Mouse (Mus musculus): ENCODE measurements around the gene Wdr74. TPM values are rescaled to one million over a fixed set of nuclear protein-coding genes. Genes with fewer than 3 reads are reported as not detected.

The Wdr74 gene
- polyA plus RNA-seq (2015; fragmentation: Nextera tagmentation; extraction: Ambion mirVana), result 76.3 and 80.4 TPM in 2 replicates

GRCm38 (mm10) chr19:8735389-8736159 lies at the start of gene Wdr74:
Gene Wdr74 (plus strand): TSS chr19:8735827.

GRCm38 (mm10) chr19:8722907-8723573 lies 12.6 kb upstream of the Wdr74 start, which contains the start of gene Slc3a2:
Gene Slc3a2 (minus strand): TSS chr19:8723369.

GRCm38 (mm10) chr19:8740603-8741002 lies 5.0 kb downstream of the Wdr74 start, which contains the start of gene 1700092M07Rik:
Gene 1700092M07Rik (plus strand): TSS chr19:8740718.

GRCm38 (mm10) chr19:8741243-8741869 lies 5.7 kb downstream of the Wdr74 start, which contains the start of gene Stx5a:
Gene Stx5a (plus strand): TSS chr19:8741413.

GRCm38 (mm10) chr19:8756635-8757387 lies 21.2 kb downstream of the Wdr74 start, which contains the start of gene Nxf1:
Gene Nxf1 (plus strand): TSS chr19:8757073.

GRCm38 (mm10) chr19:8770567-8771270 lies 35.1 kb downstream of the Wdr74 start, which contains the start of gene Tmem223:
Gene Tmem223 (plus strand): TSS chr19:8770996.

GRCm38 (mm10) chr19:8774086-8774835 lies 38.6 kb downstream of the Wdr74 start, which contains the start of gene Tmem179b:
Gene Tmem179b (minus strand): TSS chr19:8774467.

GRCm38 (mm10) chr19:8786008-8786781 lies 50.6 kb downstream of the Wdr74 start, which contains the start of gene Taf6l:
Gene Taf6l (minus strand): TSS chr19:8786417.

Small RNA genes lying within 50 kb of the gene (microRNA-seq; reads per million reads assigned to microRNA genes)
- not detected for gene Mir6992

Other genes starting within 250 kb of the Wdr74 start
- gene Slc22a8, start 144.6 kb upstream of the Wdr74 start, polyA plus RNA-seq (2015; fragmentation: Nextera tagmentation; extraction: Ambion mirVana), result 15.3 and 15.7 TPM in 2 replicates
- gene Slc22a6, start 117.8 kb upstream of the Wdr74 start, polyA plus RNA-seq (2015; fragmentation: Nextera tagmentation; extraction: Ambion mirVana), result 1.7 and 2.9 TPM in 2 replicates
- 0.71 and 0.81 TPM in 2 replicates for gene Chrm1, start 72.0 kb upstream of the Wdr74 start, polyA plus RNA-seq (2015; fragmentation: Nextera tagmentation; extraction: Ambion mirVana)
- gene Slc3a2, start 12.5 kb upstream of the Wdr74 start, polyA plus RNA-seq (2015; fragmentation: Nextera tagmentation; extraction: Ambion mirVana), result 178 and 184 TPM in 2 replicates
- gene 1700092M07Rik, start 4.9 kb downstream of the Wdr74 start, polyA plus RNA-seq (2015; fragmentation: Nextera tagmentation; extraction: Ambion mirVana), result 0.85 and 2.0 TPM in 2 replicates
- gene Stx5a, start 5.6 kb downstream of the Wdr74 start, polyA plus RNA-seq (2015; fragmentation: Nextera tagmentation; extraction: Ambion mirVana), result 86.2 and 95.5 TPM in 2 replicates
- 63.2 and 80.5 TPM in 2 replicates for gene Nxf1, start 21.2 kb downstream of the Wdr74 start, polyA plus RNA-seq (2015; fragmentation: Nextera tagmentation; extraction: Ambion mirVana)
- 257 and 285 TPM in 2 replicates for gene Tmem223, start 35.2 kb downstream of the Wdr74 start, polyA plus RNA-seq (2015; fragmentation: Nextera tagmentation; extraction: Ambion mirVana)
- 31.8 and 35.1 TPM in 2 replicates for gene Tmem179b, start 38.6 kb downstream of the Wdr74 start, polyA plus RNA-seq (2015; fragmentation: Nextera tagmentation; extraction: Ambion mirVana)
- gene Taf6l, start 50.6 kb downstream of the Wdr74 start, polyA plus RNA-seq (2015; fragmentation: Nextera tagmentation; extraction: Ambion mirVana), result 23.3 and 25.3 TPM in 2 replicates
- gene Polr2g, start 62.8 kb downstream of the Wdr74 start, polyA plus RNA-seq (2015; fragmentation: Nextera tagmentation; extraction: Ambion mirVana), result 167 and 188 TPM in 2 replicates
- 5.0 and 5.5 TPM in 2 replicates for gene Zbtb3, start 66.7 kb downstream of the Wdr74 start, polyA plus RNA-seq (2015; fragmentation: Nextera tagmentation; extraction: Ambion mirVana)
- gene Ttc9c, start 83.5 kb downstream of the Wdr74 start, polyA plus RNA-seq (2015; fragmentation: Nextera tagmentation; extraction: Ambion mirVana), result 45.1 and 45.3 TPM in 2 replicates
- gene Hnrnpul2, start 84.2 kb downstream of the Wdr74 start, polyA plus RNA-seq (2015; fragmentation: Nextera tagmentation; extraction: Ambion mirVana), result 6.9 and 7.5 TPM in 2 replicates
- gene AC129217.1, start 93.9 kb downstream of the Wdr74 start, polyA plus RNA-seq (2015; fragmentation: Nextera tagmentation; extraction: Ambion mirVana), result not detected in 2 replicates
- 124 and 129 TPM in 2 replicates for gene Bscl2, start 101.6 kb downstream of the Wdr74 start, polyA plus RNA-seq (2015; fragmentation: Nextera tagmentation; extraction: Ambion mirVana)
- 623 and 651 TPM in 2 replicates for gene Gng3, start 103.4 kb downstream of the Wdr74 start, polyA plus RNA-seq (2015; fragmentation: Nextera tagmentation; extraction: Ambion mirVana)
- gene Lrrn4cl, start 114.9 kb downstream of the Wdr74 start, polyA plus RNA-seq (2015; fragmentation: Nextera tagmentation; extraction: Ambion mirVana), result 1.4 and 2.2 TPM in 2 replicates
- gene Ubxn1, start 135.7 kb downstream of the Wdr74 start, polyA plus RNA-seq (2015; fragmentation: Nextera tagmentation; extraction: Ambion mirVana), result 150 and 155 TPM in 2 replicates
- gene Uqcc3, start 145.1 kb downstream of the Wdr74 start, polyA plus RNA-seq (2015; fragmentation: Nextera tagmentation; extraction: Ambion mirVana), result 70.9 and 75.2 TPM in 2 replicates
- gene Lbhd1, start 147.9 kb downstream of the Wdr74 start, polyA plus RNA-seq (2015; fragmentation: Nextera tagmentation; extraction: Ambion mirVana), result 19.7 and 26.1 TPM in 2 replicates
- not detected in 2 replicates for gene Gm49403, start 148.1 kb downstream of the Wdr74 start, polyA plus RNA-seq (2015; fragmentation: Nextera tagmentation; extraction: Ambion mirVana)
- gene 1810009A15Rik, start 153.0 kb downstream of the Wdr74 start, polyA plus RNA-seq (2015; fragmentation: Nextera tagmentation; extraction: Ambion mirVana), result 43.2 and 44.0 TPM in 2 replicates
- gene Gm49416, start 153.1 kb downstream of the Wdr74 start, polyA plus RNA-seq (2015; fragmentation: Nextera tagmentation; extraction: Ambion mirVana), result 0.21 TPM in 1 of 2 replicates, not detected in the other
- 21.7 and 23.3 TPM in 2 replicates for gene Ints5, start 157.2 kb downstream of the Wdr74 start, polyA plus RNA-seq (2015; fragmentation: Nextera tagmentation; extraction: Ambion mirVana)
- gene Ganab, start 162.2 kb downstream of the Wdr74 start, polyA plus RNA-seq (2015; fragmentation: Nextera tagmentation; extraction: Ambion mirVana), result 47.1 and 53.9 TPM in 2 replicates
- 83.2 and 86.3 TPM in 2 replicates for gene B3gat3, start 184.5 kb downstream of the Wdr74 start, polyA plus RNA-seq (2015; fragmentation: Nextera tagmentation; extraction: Ambion mirVana)
- 5.2 and 5.4 TPM in 2 replicates for gene Rom1, start 193.5 kb downstream of the Wdr74 start, polyA plus RNA-seq (2015; fragmentation: Nextera tagmentation; extraction: Ambion mirVana)
- gene Eml3, start 193.7 kb downstream of the Wdr74 start, polyA plus RNA-seq (2015; fragmentation: Nextera tagmentation; extraction: Ambion mirVana), result 14.3 and 15.3 TPM in 2 replicates
- gene Mta2, start 206.0 kb downstream of the Wdr74 start, polyA plus RNA-seq (2015; fragmentation: Nextera tagmentation; extraction: Ambion mirVana), result 58.6 and 60.1 TPM in 2 replicates
- gene Tut1, start 218.0 kb downstream of the Wdr74 start, polyA plus RNA-seq (2015; fragmentation: Nextera tagmentation; extraction: Ambion mirVana), result 15.0 and 18.8 TPM in 2 replicates
- gene Eef1g, start 231.2 kb downstream of the Wdr74 start, polyA plus RNA-seq (2015; fragmentation: Nextera tagmentation; extraction: Ambion mirVana), result 250 and 257 TPM in 2 replicates